Mouse (Mus musculus): ENCODE results near the gene Timp2. TPM values are rescaled to one million over a fixed set of nuclear protein-coding genes. Genes with fewer than 3 reads are reported as not detected.
"Not testable (repeated sequence)": the region's sequence is repeated elsewhere in the genome, so short reads cannot be mapped to it uniquely, and the experiment has no call there.

Timp2 gene
- total RNA-seq, 1 experiment = 52.4 TPM

DNA sequence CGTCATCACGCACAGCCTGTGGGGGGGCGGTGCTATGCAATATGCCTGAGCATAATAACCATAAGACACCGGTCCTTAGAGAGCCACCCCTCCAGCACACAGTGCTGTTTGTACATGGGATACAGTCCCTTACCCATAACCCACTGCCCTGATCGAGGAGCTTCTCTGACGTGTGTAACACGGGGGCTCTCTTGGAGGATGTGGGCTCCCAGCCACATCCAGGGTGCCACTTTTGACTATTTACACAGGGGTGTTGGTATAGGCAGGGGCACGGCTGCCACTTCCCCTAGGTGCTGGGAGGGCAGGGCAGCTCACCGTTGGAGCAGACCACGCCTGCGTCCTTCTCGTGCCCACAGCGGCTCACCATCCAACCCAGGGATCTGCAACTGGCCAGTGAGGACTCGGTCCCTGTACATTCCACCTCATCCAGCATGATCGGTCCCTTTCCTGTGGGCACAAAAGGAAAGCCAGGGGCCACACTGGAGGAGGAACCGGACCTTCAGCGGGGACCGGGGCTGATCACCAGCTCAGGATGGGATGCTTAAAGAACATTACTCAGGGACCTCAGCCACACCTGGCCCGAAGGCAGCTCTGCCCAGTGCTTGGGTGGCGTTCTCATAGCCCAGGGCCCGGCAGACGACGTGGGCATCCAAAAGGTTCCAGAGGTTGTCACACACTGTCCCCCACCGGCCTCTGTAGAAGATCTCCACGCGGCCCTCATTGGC lies 42.4 kb upstream of the Timp2 start:
- no peak overlapping the region for H3K9ac ChIP-seq (ENCODE audit: insufficient read depth, low read depth, low read length, poor library complexity, severe bottlenecking)
- no peaks in the 10 kb centered on the region for H3K9me3 ChIP-seq (ENCODE audit: control insufficient read depth, insufficient read depth, low read depth, low read length)
- TF ChIP-seq ZC3H11A (IDR thresholded peaks at IDR 0.05; ENCODE audit: borderline replicate concordance, low read depth, low read length) (no peak), MAFK (IDR thresholded peaks at IDR 0.05; ENCODE audit: insufficient read depth, low read depth, low read length) (no peak), HCFC1 (IDR thresholded peaks at IDR 0.05; ENCODE audit: borderline replicate concordance, insufficient read depth, low read length) (no peak), CHD2 (IDR thresholded peaks at IDR 0.05; ENCODE audit: low read depth, low read length) (no peak)
- H3K36me3 ChIP-seq (ENCODE audit: control insufficient read depth, insufficient read depth, low read length, poor library complexity, severe bottlenecking) = no peaks in the 10 kb centered on the region
- DNase-seq (ENCODE audit: low read depth, low spot score) = no peak
- H3K4me3 ChIP-seq (ENCODE audit: insufficient read depth in 1 of 2, low read depth in 1 of 2, low read length in 2 of 2, poor library complexity in 1 of 2, severe bottlenecking in 1 of 2) = no peak overlapping the region
- peaks cover 0 to 8% of the 10 kb centered on the region in 2 experiments; a peak in 2 of 4 replicates for H3K4me1 ChIP-seq (ENCODE audit: control insufficient read depth in 2 of 2, insufficient read depth in 2 of 2, low read length in 2 of 2, poor library complexity in 1 of 2)
- in situ Hi-C loops (cut with MboI; ENCODE audit: low sequenced_read_pairs in 2 of 2, unreplicated experiment in 2 of 2) = no loop called here
- H3K27ac ChIP-seq (ENCODE audit: insufficient read depth, low read depth, low read length, poor library complexity, severe bottlenecking) = no peak overlapping the region

DNA sequence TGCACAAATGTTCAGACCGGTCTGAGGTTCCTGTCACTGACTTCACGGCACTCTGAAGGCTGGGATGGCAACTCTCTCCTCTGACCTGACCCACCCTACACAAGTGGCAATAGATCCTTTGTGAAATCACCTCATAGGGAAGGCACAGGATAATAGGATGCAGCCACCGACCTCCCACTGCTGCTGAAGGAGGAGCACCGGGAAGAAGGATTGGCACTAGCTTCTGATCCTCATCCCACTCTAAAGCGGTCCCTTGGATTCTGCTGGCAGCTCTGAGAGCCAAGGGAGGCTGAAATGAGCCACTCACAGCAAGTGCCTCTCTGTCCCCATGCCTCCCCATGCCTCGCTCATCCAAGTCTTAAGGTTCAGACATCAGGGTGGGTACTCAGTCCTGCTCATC lies 39.0 kb upstream of the Timp2 start:
- no peak overlapping the region for H3K9ac ChIP-seq (ENCODE audit: insufficient read depth, low read depth, low read length, poor library complexity, severe bottlenecking)
- in situ Hi-C loops (cut with MboI; ENCODE audit: low sequenced_read_pairs in 2 of 2, unreplicated experiment in 2 of 2) = no loop called here
- no peaks in the 10 kb centered on the region for H3K9me3 ChIP-seq (ENCODE audit: control insufficient read depth, insufficient read depth, low read depth, low read length)
- no peaks in the 10 kb centered on the region for H3K4me1 ChIP-seq (ENCODE audit: control insufficient read depth in 2 of 2, insufficient read depth in 2 of 2, low read length in 2 of 2, poor library complexity in 1 of 2)
- no peak for TF ChIP-seq CHD2 (IDR thresholded peaks at IDR 0.05; ENCODE audit: low read depth, low read length)
- H3K36me3 ChIP-seq (ENCODE audit: control insufficient read depth, insufficient read depth, low read length, poor library complexity, severe bottlenecking) = no peaks in the 10 kb centered on the region
- DNase-seq (ENCODE audit: low read depth, low spot score) = no peak
- H3K4me3 ChIP-seq (ENCODE audit: insufficient read depth in 1 of 2, low read depth in 1 of 2, low read length in 2 of 2, poor library complexity in 1 of 2, severe bottlenecking in 1 of 2) = no peak overlapping the region
- no peak overlapping the region for H3K27ac ChIP-seq (ENCODE audit: insufficient read depth, low read depth, low read length, poor library complexity, severe bottlenecking)

DNA sequence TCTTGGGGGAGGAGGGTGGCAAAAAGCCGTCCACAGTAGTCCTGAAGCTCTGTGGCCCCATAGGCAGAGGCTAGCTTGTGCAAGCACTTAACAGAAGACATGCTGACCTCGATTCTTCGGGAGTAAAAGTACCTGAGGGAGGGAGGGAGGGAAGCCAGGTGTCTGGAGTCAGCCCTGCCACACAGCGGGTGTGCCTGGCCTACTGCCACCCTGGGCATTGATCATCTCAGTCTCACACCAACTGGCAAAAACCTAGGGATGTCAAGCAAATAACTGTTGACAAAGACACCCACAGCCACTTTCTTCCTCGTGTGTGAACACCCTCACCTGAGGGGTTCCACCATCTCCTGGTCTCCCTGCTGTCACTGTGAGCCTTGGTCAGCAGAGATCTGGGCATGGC lies 38.5 kb upstream of the Timp2 start:
- no peak overlapping the region for H3K27ac ChIP-seq (ENCODE audit: insufficient read depth, low read depth, low read length, poor library complexity, severe bottlenecking)
- in situ Hi-C loops (cut with MboI; ENCODE audit: low sequenced_read_pairs in 2 of 2, unreplicated experiment in 2 of 2) = no loop called here
- H3K4me1 ChIP-seq (ENCODE audit: control insufficient read depth in 2 of 2, insufficient read depth in 2 of 2, low read length in 2 of 2, poor library complexity in 1 of 2) = no peaks in the 10 kb centered on the region
- H3K4me3 ChIP-seq (ENCODE audit: insufficient read depth in 1 of 2, low read depth in 1 of 2, low read length in 2 of 2, poor library complexity in 1 of 2, severe bottlenecking in 1 of 2) = no peak overlapping the region
- no peaks in the 10 kb centered on the region for H3K9me3 ChIP-seq (ENCODE audit: control insufficient read depth, insufficient read depth, low read depth, low read length)
- no peaks in the 10 kb centered on the region for H3K36me3 ChIP-seq (ENCODE audit: control insufficient read depth, insufficient read depth, low read length, poor library complexity, severe bottlenecking)
- no peak for DNase-seq (ENCODE audit: low read depth, low spot score)
- H3K9ac ChIP-seq (ENCODE audit: insufficient read depth, low read depth, low read length, poor library complexity, severe bottlenecking) = no peak overlapping the region
- TF ChIP-seq CHD2 (IDR thresholded peaks at IDR 0.05; ENCODE audit: low read depth, low read length) (no peak), ZC3H11A (IDR thresholded peaks at IDR 0.05; ENCODE audit: borderline replicate concordance, low read depth, low read length) (no peak), ZNF384 (IDR thresholded peaks at IDR 0.05; ENCODE audit: low read depth, low read length) (no peak)

DNA sequence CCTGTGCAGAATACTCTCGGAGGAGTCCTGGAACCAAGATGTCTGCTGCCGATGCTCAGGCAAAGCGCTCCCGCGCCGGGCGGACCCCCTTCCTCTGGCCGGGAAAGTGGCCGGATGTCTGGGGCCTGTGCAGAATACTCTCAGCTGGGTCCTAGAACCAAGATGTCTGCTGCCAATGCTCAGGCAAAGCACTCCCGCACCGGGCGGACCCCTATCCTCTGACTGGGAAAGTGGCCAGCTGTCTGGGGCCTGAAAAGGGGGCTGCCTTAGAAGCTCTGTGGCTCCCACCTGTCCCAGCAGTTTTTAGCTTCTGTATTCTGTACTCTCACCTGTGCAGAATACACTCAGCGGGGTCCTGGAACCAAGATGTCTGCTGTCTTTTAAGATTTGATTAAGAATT lies 32.3 kb upstream of the Timp2 start:
- H3K9me3 ChIP-seq (ENCODE audit: control insufficient read depth, insufficient read depth, low read depth, low read length); H3K4me3 ChIP-seq (ENCODE audit: insufficient read depth in 1 of 2, low read depth in 1 of 2, low read length in 2 of 2, poor library complexity in 1 of 2, severe bottlenecking in 1 of 2); H3K9ac ChIP-seq (ENCODE audit: insufficient read depth, low read depth, low read length, poor library complexity, severe bottlenecking); H3K27ac ChIP-seq (ENCODE audit: insufficient read depth, low read depth, low read length, poor library complexity, severe bottlenecking); in situ Hi-C loops (cut with MboI; ENCODE audit: low sequenced_read_pairs in 2 of 2, unreplicated experiment in 2 of 2); H3K4me1 ChIP-seq (ENCODE audit: control insufficient read depth in 2 of 2, insufficient read depth in 2 of 2, low read length in 2 of 2, poor library complexity in 1 of 2); H3K36me3 ChIP-seq (ENCODE audit: control insufficient read depth, insufficient read depth, low read length, poor library complexity, severe bottlenecking); DNase-seq (ENCODE audit: low read depth, low spot score): not testable (repeated sequence)

DNA sequence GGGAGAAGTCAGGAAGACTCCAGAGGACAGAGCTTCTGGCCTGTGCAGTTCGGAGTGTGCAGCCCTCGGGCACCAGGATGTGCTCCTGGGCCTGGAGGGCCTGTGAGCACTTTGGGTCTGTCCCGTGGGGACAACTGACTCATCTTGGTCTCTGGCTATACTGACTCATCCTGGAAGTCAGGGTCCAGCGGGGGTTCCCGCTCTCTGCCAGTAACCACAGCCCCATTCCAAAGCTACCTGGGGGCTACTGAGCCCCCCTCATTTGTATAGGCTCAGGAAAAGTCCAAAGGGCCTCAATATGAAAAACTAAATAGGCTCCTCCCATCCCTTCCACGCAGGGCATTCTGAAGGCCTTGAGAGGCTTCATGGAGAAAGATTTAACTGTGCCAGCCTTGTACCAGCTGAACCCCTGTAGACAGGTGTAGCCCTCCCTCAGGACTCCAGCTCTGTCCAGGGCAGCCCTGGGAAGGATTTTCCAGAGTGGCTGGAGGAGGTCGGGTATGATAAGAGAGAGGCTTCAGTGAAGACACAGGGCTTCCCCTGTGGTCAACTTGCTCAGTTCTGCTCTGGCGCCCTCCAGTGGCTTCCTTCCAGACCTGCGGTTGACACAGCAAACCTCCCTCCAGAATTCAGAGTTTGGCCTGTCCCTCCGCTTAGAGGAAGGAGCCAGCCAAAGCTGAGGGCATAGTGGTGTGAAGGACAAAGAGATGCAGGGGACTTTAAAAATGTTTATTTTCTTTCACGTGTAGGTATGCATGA lies 23.9 kb upstream of the Timp2 start:
- Histone ChIP-seq H3K9me3 (ENCODE audit: control insufficient read depth, insufficient read depth, low read depth, low read length) (no peaks in the 10 kb centered on the region), H3K36me3 (ENCODE audit: control insufficient read depth, insufficient read depth, low read length, poor library complexity, severe bottlenecking) (no peaks in the 10 kb centered on the region), H3K4me3 (ENCODE audit: insufficient read depth in 1 of 2, low read depth in 1 of 2, low read length in 2 of 2, poor library complexity in 1 of 2, severe bottlenecking in 1 of 2) (no peak overlapping the region), H3K27ac (ENCODE audit: insufficient read depth, low read depth, low read length, poor library complexity, severe bottlenecking) (no peak overlapping the region), H3K4me1 (ENCODE audit: control insufficient read depth in 2 of 2, insufficient read depth in 2 of 2, low read length in 2 of 2, poor library complexity in 1 of 2) (no peaks in the 10 kb centered on the region), H3K9ac (ENCODE audit: insufficient read depth, low read depth, low read length, poor library complexity, severe bottlenecking) (0 out of 2 replicates have a peak overlapping the region, but pooled peaks have one; percentile 5)
- TF ChIP-seq ZC3H11A (IDR thresholded peaks at IDR 0.05; ENCODE audit: borderline replicate concordance, low read depth, low read length) (peak; percentile 38; the same call in 1 of the 2 replicates), ZNF384 (IDR thresholded peaks at IDR 0.05; ENCODE audit: low read depth, low read length) (no peak)
- in situ Hi-C loops (cut with MboI; ENCODE audit: low sequenced_read_pairs in 2 of 2, unreplicated experiment in 2 of 2) = no loop called here
- peak; percentile 66 for DNase-seq (ENCODE audit: low read depth, low spot score)
